Mouse (Mus musculus) kidney, embryonic 15.5 days (tissue): ENCODE data around the gene Sgk2. TPM values are rescaled to one million over a fixed set of nuclear protein-coding genes. Genes with fewer than 3 reads are reported as not detected.

Source experiments
- polyA plus RNA-seq: library from polyadenylated mRNA; unstranded; fragments of >200 nt; fragmentation: Nextera tagmentation; extraction: Ambion mirVana; gene quantifications from 2 replicates; pipeline ENCODE4 v1.2.1, GENCODE M21; 2015

Gene Sgk2
- polyA plus RNA-seq, 1 experiment from 2014 or later = 7.3 TPM

Other genes with a start within 250 kb of the Sgk2 start
- gene Srsf6, start 55.8 kb upstream of the Sgk2 start, polyA plus RNA-seq = 218 and 221 TPM in 2 replicates
- 0.13 and 0.48 TPM in 2 replicates for gene L3mbtl1, start 43.9 kb upstream of the Sgk2 start, polyA plus RNA-seq
- gene Ift52, start 30.0 kb downstream of the Sgk2 start, polyA plus RNA-seq = 51.7 and 54.8 TPM in 2 replicates
- gene Mybl2, start 67.4 kb downstream of the Sgk2 start, polyA plus RNA-seq = 25.7 and 29.4 TPM in 2 replicates
- not detected in 2 replicates for gene Gtsf1l, start 100.5 kb downstream of the Sgk2 start, polyA plus RNA-seq
- gene Tox2, start 215.8 kb downstream of the Sgk2 start, polyA plus RNA-seq = 1.7 and 2.7 TPM in 2 replicates